Mouse (Mus musculus): ENCODE data around the gene Apol10b. TPM values are rescaled to one million over a fixed set of nuclear protein-coding genes. Genes with fewer than 3 reads are reported as not detected.
"Not testable (repeated sequence)": the region's sequence is repeated elsewhere in the genome, so short reads cannot be mapped to it uniquely, and the experiment has no call there.

The Apol10b gene
- polyA plus RNA-seq, 1 experiment from 2014 or later: not detected

DNA sequence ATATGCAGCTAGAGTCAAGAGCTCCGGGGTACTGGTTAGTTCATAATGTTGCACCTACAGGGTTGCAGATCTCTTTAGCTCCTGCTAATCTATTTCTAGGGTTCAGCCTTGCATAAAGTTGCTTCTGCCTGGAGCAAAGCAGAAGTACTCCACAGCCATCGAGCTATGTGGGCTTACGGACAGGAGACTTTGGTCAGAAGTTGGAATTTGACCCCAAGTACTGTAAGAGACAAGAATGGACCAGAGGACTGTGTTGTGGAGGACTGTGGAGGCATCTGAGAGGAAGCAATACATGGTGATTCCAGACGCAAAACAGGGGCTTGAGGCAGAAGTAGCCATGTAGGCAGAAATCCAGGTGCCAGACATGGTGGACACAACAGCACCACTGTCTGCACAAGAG lies 16.6 kb downstream of the Apol10b start:
- DNase-seq (ENCODE audit: low spot score): no peak
- 0 out of 2 replicates have a peak, but pooled peaks cover 5% of the 10 kb centered on the region for H3K9me3 ChIP-seq
- H3K36me3 ChIP-seq: no peaks in the 10 kb centered on the region
- no peak overlapping the region for H3K27ac ChIP-seq
- H3K4me1 ChIP-seq: no peaks in the 10 kb centered on the region
- 87% methylated on average over 4 of the region's 4 CpGs for WGBS
- no peaks in the 10 kb centered on the region for H3K27me3 ChIP-seq (ENCODE audit: insufficient read depth, poor library complexity, severe bottlenecking)
- H3K4me3 ChIP-seq: no peak overlapping the region

- 94% methylated on average over 2 of the region's 2 CpGs for WGBS
- H3K9me3 ChIP-seq: 0 out of 2 replicates have a peak, but pooled peaks cover 5% of the 10 kb centered on the region
- no peak for DNase-seq (ENCODE audit: low spot score)
- H3K4me1 ChIP-seq: no peaks in the 10 kb centered on the region
- H3K27ac ChIP-seq: no peak overlapping the region
- H3K36me3 ChIP-seq: no peaks in the 10 kb centered on the region
- H3K4me3 ChIP-seq: no peak overlapping the region
- H3K27me3 ChIP-seq (ENCODE audit: insufficient read depth, poor library complexity, severe bottlenecking): no peaks in the 10 kb centered on the region
Measured at GRCm38 (mm10) chr15:77578801-77579200, 17.1 kb downstream of the Apol10b start.

DNA sequence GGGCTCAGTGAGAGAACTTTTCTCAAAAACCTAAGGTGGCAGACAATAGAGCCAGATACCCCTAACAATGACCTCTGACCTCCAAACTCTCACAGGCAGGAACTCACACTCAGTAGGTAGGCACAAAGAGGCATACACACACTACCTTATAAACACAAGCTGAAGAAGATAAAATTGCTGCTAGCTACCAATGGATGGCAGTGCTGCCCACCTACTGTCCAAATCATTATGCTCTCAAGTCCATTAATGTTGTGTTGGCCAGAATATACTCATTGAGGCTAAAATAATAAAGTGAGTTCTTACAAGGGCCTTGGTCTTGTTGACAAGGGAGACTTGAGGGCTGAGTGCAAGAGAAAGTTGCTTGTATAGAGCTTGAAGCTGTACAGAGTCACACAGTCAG lies 32.7 kb downstream of the Apol10b start:
- no peak for DNase-seq (ENCODE audit: low spot score)
- H3K4me3 ChIP-seq: no peak overlapping the region
- H3K27me3 ChIP-seq (ENCODE audit: insufficient read depth, poor library complexity, severe bottlenecking): no peaks in the 10 kb centered on the region
- no peaks in the 10 kb centered on the region for H3K9me3 ChIP-seq
- no peak overlapping the region for H3K27ac ChIP-seq
- H3K36me3 ChIP-seq: no peaks in the 10 kb centered on the region
- no peaks in the 10 kb centered on the region for H3K4me1 ChIP-seq

DNA sequence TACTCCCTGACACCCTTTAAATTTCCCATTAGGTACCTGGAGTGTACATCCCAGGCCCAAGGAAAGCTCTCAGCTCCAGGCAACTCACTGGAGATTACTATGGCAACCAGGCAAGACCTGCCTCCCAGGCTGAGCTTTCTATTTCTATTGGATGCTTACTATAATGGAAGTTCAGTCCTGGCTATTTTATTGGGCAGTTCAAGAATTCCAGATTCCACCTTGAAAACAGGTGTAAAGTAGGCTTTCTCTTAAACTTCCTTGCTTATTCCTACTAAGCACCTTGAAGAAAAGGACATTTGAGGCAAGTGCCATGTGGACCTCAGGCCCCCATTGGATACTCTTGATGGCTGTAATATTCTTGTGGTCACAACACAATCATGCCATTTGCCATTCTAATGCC lies 34.1 kb downstream of the Apol10b start, which contains the start of gene 1700025B11Rik:
Gene 1700025B11Rik, minus strand, starts transcription at position 101 of the 400 bp plus-strand sequence.
- Histone ChIP-seq H3K4me3 (no peak within 1 kb of the TSS), H3K36me3 (no peaks in the 10 kb centered on the region), H3K27me3 (ENCODE audit: insufficient read depth, poor library complexity, severe bottlenecking) (no peaks in the 10 kb centered on the region), H3K4me1 (no peaks in the 10 kb centered on the region), H3K9me3 (no peaks in the 10 kb centered on the region), H3K27ac (no peak within 1 kb of the TSS)
- DNase-seq (ENCODE audit: low spot score): no peak

DNA sequence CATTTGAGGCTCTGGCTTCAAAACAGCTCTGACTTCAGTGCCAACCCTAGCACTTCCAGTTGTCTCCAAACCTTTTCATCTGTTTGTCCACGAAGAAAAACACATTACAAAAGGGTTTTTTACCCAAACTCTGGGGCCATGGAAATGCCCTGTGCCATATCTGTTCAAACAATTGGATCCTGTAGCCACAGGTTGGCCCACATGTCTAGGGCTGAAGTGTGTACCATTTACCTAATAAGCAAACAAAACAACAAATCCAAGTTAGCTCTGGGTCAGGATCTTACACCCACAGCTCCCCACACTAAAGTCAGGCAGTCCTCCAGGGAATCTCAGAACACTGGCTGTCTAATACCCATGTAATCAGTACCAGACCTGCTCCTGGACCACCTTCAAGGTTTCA lies 56.7 kb downstream of the Apol10b start:
- H3K9me3 ChIP-seq; DNase-seq (ENCODE audit: low spot score); H3K4me1 ChIP-seq; H3K4me3 ChIP-seq; H3K36me3 ChIP-seq; H3K27ac ChIP-seq; H3K27me3 ChIP-seq (ENCODE audit: insufficient read depth, poor library complexity, severe bottlenecking): not testable (repeated sequence)
- 53% methylated on average over 1 of the region's 1 CpGs for WGBS

Other genes with a start within 250 kb of the Apol10b start
- gene Apol7a, start 197.0 kb downstream of the Apol10b start, polyA plus RNA-seq (2016; fragmentation: Nextera tagmentation; extraction: Ambion mirVana): 0.34 TPM in 1 of 2 replicates, not detected in the other
- gene Apol9a, start 185.0 kb downstream of the Apol10b start, polyA plus RNA-seq (2016; fragmentation: Nextera tagmentation; extraction: Ambion mirVana): 0.57 TPM in 1 of 2 replicates, not detected in the other
- not detected in 2 replicates for gene Apol7b, start 148.6 kb downstream of the Apol10b start, polyA plus RNA-seq (2016; fragmentation: Nextera tagmentation; extraction: Ambion mirVana)
- gene Apol10a, start 119.1 kb downstream of the Apol10b start, polyA plus RNA-seq (2016; fragmentation: Nextera tagmentation; extraction: Ambion mirVana): not detected in 2 replicates
- gene Apol11a, start 87.9 kb downstream of the Apol10b start, polyA plus RNA-seq (2016; fragmentation: Nextera tagmentation; extraction: Ambion mirVana): not detected in 2 replicates
- gene Apol7c, start 62.8 kb downstream of the Apol10b start, polyA plus RNA-seq (2016; fragmentation: Nextera tagmentation; extraction: Ambion mirVana): not detected in 2 replicates
- gene 1700025B11Rik, start 34.2 kb downstream of the Apol10b start, polyA plus RNA-seq (2016; fragmentation: Nextera tagmentation; extraction: Ambion mirVana): not detected in 2 replicates
- not detected in 2 replicates for gene Gm36245, start 3.1 kb upstream of the Apol10b start, polyA plus RNA-seq (2016; fragmentation: Nextera tagmentation; extraction: Ambion mirVana)
- gene Apol11b, start 47.2 kb upstream of the Apol10b start, polyA plus RNA-seq (2016; fragmentation: Nextera tagmentation; extraction: Ambion mirVana): not detected in 2 replicates
- gene Apol7e, start 102.7 kb upstream of the Apol10b start, polyA plus RNA-seq (2016; fragmentation: Nextera tagmentation; extraction: Ambion mirVana): not detected in 2 replicates
- gene Apol9b, start 132.9 kb upstream of the Apol10b start, polyA plus RNA-seq (2016; fragmentation: Nextera tagmentation; extraction: Ambion mirVana): not detected in 2 replicates
- 0.16 and 0.52 TPM in 2 replicates for gene Apol8, start 160.9 kb upstream of the Apol10b start, polyA plus RNA-seq (2016; fragmentation: Nextera tagmentation; extraction: Ambion mirVana)
- gene Myh9, start 246.1 kb upstream of the Apol10b start, polyA plus RNA-seq (2016; fragmentation: Nextera tagmentation; extraction: Ambion mirVana): 34.5 and 37.5 TPM in 2 replicates